Mouse (Mus musculus): Measurements from ENCODE around the gene Fntb.

DNA sequence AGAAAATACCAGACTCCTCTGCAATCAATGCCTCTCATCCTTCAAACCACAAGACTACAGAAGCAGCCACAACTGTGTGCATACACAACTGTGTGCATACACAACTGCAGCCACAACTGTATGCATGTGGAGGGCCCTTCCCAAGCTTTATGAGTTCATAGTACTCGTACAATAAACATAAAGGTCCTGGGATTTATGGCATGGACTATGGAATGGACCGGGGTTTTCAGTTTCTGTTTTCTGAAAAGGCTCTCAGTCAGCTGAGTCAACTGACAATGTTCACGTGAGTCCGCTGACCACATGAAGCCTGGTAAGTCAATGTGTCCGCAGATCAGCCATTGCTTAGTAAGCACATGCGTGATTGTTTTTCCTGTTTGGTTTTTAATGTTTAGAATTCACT, 178.1 kb downstream of the Fntb start:
- TF ChIP-seq CTCF (IDR thresholded peaks at IDR 0.05; ENCODE audit: low read depth, low read length): no peak
- no peak for TF ChIP-seq POLR2A (IDR thresholded peaks at IDR 0.05; ENCODE audit: insufficient read depth, low read length)
- no peak for TF ChIP-seq EP300 (IDR thresholded peaks at IDR 0.05; ENCODE audit: insufficient read depth, low read depth, low read length)

Measured in ES-Bruce4 (cell line).